Mouse (Mus musculus) urinary bladder, adult 2 months (tissue): Measurements from ENCODE around the gene Gm9922. TPM values are rescaled to one million over a fixed set of nuclear protein-coding genes. Genes with fewer than 3 reads are reported as not detected.

Experiments used
- DNase-seq: peaks from one replicate; pipeline ENCODE4 v3.0.0; 2022; ENCODE audit warnings: low spot score
- polyA plus RNA-seq: library from polyadenylated mRNA; depleted of rRNA; stranded (reverse); fragments of >200 nt; gene quantifications from 2 replicates; pipeline ENCODE4 v1.2.3, GENCODE M21; 2012; rRNA removed

The Gm9922 gene
- polyA plus RNA-seq = 3.9 and 5.1 TPM in 2 replicates

GRCm38 (mm10) chr14:101729237-101729971, at the start of gene Gm9922, which contains the start of gene Lmo7:
Gene Gm9922 (minus strand): TSS chr14:101729814.
Gene Lmo7 (plus strand): TSS chr14:101729957.
- peak; percentile 67 for DNase-seq

- no peak for DNase-seq
Observed at GRCm38 (mm10) chr14:101778426-101778825, 48.8 kb upstream of the Gm9922 start.

GRCm38 (mm10) chr14:101777129-101777493, 47.5 kb upstream of the Gm9922 start:
- no peak for DNase-seq

- no peak for DNase-seq
Observed at GRCm38 (mm10) chr14:101776296-101777128, 46.9 kb upstream of the Gm9922 start.

DNA sequence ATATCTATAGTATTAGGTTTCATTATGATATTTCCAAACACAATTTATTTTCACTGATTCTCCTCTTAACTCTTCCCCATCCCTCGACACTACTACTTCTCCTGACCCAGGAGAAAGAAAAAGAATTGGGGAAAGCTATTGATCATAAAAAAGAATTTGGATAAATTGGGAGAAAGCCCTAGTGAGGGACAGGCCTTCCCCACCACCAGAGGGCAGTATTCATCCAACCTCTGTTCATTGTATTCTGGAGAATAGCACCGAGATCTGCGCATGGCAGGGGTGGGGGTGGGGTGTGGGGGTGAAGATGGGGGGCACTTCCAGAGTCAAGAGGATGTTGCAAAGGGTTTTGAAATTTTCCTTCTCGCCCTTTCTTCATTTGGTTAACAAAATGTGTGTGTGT, 45.0 kb upstream of the Gm9922 start:
- no peak for DNase-seq

GRCm38 (mm10) chr14:101771756-101772155, 42.1 kb upstream of the Gm9922 start:
- no peak for DNase-seq

- DNase-seq = no peak
Observed at GRCm38 (mm10) chr14:101771336-101771735, 41.7 kb upstream of the Gm9922 start.

DNA sequence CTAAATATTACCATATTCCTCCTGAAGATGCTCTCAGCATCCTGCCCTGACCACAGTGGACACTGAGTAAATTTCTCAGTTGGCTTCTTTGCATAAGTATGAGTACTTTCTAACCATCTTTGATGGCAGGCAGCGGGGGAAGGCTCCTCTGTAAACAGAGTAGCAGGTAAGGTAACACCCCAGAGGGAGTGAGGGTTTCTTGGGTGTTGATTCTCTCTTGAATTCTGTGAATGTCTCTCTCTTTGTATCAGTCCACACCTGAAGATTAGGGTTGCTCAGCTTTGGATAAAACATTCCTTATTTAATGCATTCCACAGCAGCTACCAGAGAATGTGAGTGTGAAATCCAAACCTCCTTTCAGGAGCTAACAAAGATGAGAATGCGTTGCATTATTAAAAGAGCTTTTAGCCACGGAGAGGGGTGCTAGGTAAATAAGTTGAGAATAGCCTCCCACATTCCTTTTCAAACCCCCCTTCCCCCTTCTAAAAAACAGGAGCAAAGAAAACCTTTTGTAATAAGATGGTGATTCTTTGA, 34.2 kb upstream of the Gm9922 start:
- DNase-seq = no peak

DNA sequence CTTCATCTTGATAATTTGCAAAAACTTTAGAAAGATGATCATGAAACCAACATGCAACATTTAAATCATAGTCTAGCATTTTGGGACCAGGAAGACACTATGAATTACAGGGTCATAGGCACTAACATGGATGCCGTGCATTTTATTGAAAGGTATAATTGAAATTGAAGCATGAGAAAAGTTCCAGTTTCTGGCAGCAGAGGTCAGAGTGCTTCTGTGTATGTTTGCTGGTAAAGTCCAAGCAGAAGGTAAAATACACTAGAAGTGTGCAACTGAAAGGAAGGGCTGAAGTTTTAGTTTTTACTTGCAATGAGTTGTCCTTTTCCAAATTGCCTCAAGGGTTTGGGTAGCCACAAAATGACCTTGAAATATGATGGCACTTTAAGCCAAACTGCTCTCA, 32.7 kb upstream of the Gm9922 start:
- no peak for DNase-seq

- DNase-seq = no peak
Observed at GRCm38 (mm10) chr14:101755425-101755824, 25.8 kb upstream of the Gm9922 start.

DNA sequence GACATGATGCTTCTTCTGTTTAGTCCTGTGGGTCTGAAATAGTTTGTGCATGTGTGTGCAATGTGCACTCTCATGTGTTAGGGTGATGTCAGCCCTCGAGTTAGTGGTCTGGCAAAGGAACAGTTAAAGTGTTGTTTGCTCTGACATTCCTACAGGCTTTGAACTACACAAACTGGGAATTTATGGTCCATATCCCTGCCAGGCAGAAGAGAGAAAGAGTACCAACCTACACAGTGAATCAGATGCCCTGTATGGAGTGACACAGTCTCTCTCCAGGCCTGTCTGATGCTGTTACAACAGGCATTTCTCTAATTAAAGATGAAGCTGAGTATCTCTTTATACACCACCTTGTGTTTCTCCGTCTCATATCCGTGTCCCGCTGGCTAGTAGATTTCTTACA, 21.3 kb upstream of the Gm9922 start:
- no peak for DNase-seq

DNA sequence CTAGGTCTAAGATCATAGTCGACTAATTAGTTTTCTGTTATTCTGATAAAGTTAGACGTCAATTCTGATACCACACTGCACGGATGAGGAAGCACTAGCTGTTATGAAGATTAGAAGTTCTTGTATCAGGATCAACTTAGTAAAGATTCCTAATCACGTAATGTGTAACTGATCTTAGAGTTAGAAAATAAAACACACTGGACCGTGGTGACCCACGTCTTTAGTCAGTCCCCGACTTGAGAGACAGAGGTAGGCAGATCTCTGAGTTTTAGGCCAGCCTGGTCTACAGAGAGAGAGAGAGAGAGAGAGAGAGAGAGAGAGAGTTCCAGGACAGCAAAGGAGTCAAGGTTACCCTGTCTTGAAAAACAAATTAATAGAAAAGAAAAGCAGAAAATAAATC, 18.8 kb upstream of the Gm9922 start:
- DNase-seq = no peak

DNA sequence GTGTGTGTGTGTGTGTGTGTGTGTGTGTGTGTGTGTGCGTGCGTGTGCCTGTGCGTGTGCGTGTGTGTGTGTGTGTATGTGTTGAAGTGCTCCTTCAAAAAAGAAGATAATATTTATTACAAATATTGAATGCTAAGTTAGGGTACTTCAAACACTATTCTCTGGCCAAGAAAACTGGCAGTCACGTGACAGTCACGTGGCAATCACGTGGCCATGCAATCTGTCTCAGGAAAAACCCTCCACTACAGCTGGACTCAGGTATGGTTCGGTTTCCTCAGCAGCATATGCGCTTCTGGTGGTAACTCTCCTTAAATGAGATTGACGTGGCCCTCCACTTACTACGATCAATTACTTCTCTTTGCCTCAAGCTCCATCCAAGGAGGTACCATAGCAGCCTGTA, 18.2 kb upstream of the Gm9922 start:
- no peak for DNase-seq

- DNase-seq = no peak
Observed at GRCm38 (mm10) chr14:101746635-101747034, 17.0 kb upstream of the Gm9922 start.

- no peak for DNase-seq
Observed at GRCm38 (mm10) chr14:101737501-101737900, 7.9 kb upstream of the Gm9922 start.

GRCm38 (mm10) chr14:101733542-101734303, 4.1 kb upstream of the Gm9922 start:
- DNase-seq = no peak

- peak; percentile 23 for DNase-seq
Observed at GRCm38 (mm10) chr14:101729972-101730692, 518 bp upstream of the Gm9922 start.

GRCm38 (mm10) chr14:101714414-101714813, 15.2 kb downstream of the Gm9922 start:
- DNase-seq = no peak

GRCm38 (mm10) chr14:101707088-101707487, 22.5 kb downstream of the Gm9922 start:
- DNase-seq = no peak

GRCm38 (mm10) chr14:101704479-101704878, 25.1 kb downstream of the Gm9922 start:
- no peak for DNase-seq

DNA sequence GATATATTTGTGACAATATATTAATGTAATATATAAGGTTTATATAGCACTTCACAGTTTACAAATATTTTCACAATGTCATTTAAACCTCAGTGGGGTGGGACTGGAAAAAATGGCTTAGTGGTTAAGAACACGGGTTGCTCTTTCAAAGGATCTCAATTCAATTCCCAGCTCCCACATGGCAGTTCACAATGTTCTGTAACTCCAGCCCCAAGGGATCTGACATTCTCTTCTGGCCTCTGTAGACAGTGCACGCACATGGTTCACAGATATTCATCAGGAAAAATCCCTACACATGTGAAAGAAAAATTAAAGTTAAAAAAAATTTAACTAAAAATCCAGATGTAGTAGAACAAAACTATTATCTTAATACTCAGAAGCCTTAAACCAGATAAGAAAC, 41.2 kb downstream of the Gm9922 start:
- DNase-seq = no peak
